Mouse (Mus musculus): Measurements from ENCODE around the gene Ccl28.
A peak's percentile ranks its signal among the peaks of the same experiment; 100 is the strongest.
"Not testable (repeated sequence)": the region's sequence is repeated elsewhere in the genome, so short reads cannot be mapped to it uniquely, and the experiment has no call there.

Ccl28 gene

GRCm38 (mm10) chr13:119623634-119624033 is at the start of gene Ccl28:
Gene Ccl28, plus strand, starts transcription at chr13:119623819.
- no peak for DNase-seq (ENCODE audit: inconsistent ontology term)

- DNase-seq (ENCODE audit: inconsistent ontology term) = peak; percentile 70
Measured at GRCm38 (mm10) chr13:119596321-119597211, 27.1 kb upstream of the Ccl28 start.

- DNase-seq (ENCODE audit: inconsistent ontology term) = not testable (repeated sequence)
Measured at GRCm38 (mm10) chr13:119598466-119598865, 25.2 kb upstream of the Ccl28 start.

GRCm38 (mm10) chr13:119599066-119599465 is 24.6 kb upstream of the Ccl28 start:
- not testable (repeated sequence) for DNase-seq (ENCODE audit: inconsistent ontology term)

- DNase-seq (ENCODE audit: inconsistent ontology term) = not testable (repeated sequence)
Measured at GRCm38 (mm10) chr13:119599498-119599897, 24.1 kb upstream of the Ccl28 start.

GRCm38 (mm10) chr13:119600166-119600565 is 23.5 kb upstream of the Ccl28 start:
- peak; percentile 32 for DNase-seq (ENCODE audit: inconsistent ontology term)

- DNase-seq (ENCODE audit: inconsistent ontology term) = not testable (repeated sequence)
Measured at GRCm38 (mm10) chr13:119602688-119603331, 20.8 kb upstream of the Ccl28 start.

- DNase-seq (ENCODE audit: inconsistent ontology term) = not testable (repeated sequence)
Measured at GRCm38 (mm10) chr13:119603890-119604289, 19.7 kb upstream of the Ccl28 start.

GRCm38 (mm10) chr13:119604322-119604721 is 19.3 kb upstream of the Ccl28 start:
- not testable (repeated sequence) for DNase-seq (ENCODE audit: inconsistent ontology term)

GRCm38 (mm10) chr13:119618841-119619240 is 4.8 kb upstream of the Ccl28 start:
- no peak for DNase-seq (ENCODE audit: inconsistent ontology term)

- DNase-seq (ENCODE audit: inconsistent ontology term) = peak; percentile 41
Measured at GRCm38 (mm10) chr13:119619735-119620134, 3.9 kb upstream of the Ccl28 start.

GRCm38 (mm10) chr13:119625952-119626351 is 2.3 kb downstream of the Ccl28 start:
- not testable (repeated sequence) for DNase-seq (ENCODE audit: inconsistent ontology term)

- peak; percentile 89 for DNase-seq (ENCODE audit: inconsistent ontology term)
Measured at GRCm38 (mm10) chr13:119631482-119632155, 8.0 kb downstream of the Ccl28 start.

- DNase-seq (ENCODE audit: inconsistent ontology term) = no peak
Measured at GRCm38 (mm10) chr13:119632156-119632548, 8.5 kb downstream of the Ccl28 start.

- DNase-seq (ENCODE audit: inconsistent ontology term) = no peak
Measured at GRCm38 (mm10) chr13:119635496-119635895, 11.9 kb downstream of the Ccl28 start.

- DNase-seq (ENCODE audit: inconsistent ontology term) = no peak
Measured at GRCm38 (mm10) chr13:119637837-119638236, 14.2 kb downstream of the Ccl28 start.

GRCm38 (mm10) chr13:119638449-119638848 is 14.8 kb downstream of the Ccl28 start:
- no peak for DNase-seq (ENCODE audit: inconsistent ontology term)

- no peak for DNase-seq (ENCODE audit: inconsistent ontology term)
Measured at GRCm38 (mm10) chr13:119639302-119639701, 15.7 kb downstream of the Ccl28 start.

GRCm38 (mm10) chr13:119640504-119640903 is 16.9 kb downstream of the Ccl28 start:
- no peak for DNase-seq (ENCODE audit: inconsistent ontology term)

- DNase-seq (ENCODE audit: inconsistent ontology term) = no peak
Measured at GRCm38 (mm10) chr13:119641145-119641544, 17.5 kb downstream of the Ccl28 start.

GRCm38 (mm10) chr13:119644769-119645168 is 21.1 kb downstream of the Ccl28 start:
- no peak for DNase-seq (ENCODE audit: inconsistent ontology term)

- DNase-seq (ENCODE audit: inconsistent ontology term) = no peak
Measured at GRCm38 (mm10) chr13:119646511-119646910, 22.9 kb downstream of the Ccl28 start.
